Mouse (Mus musculus) mouse trophoblast stem cell (cell line): ENCODE data around the gene Tusc1.

Experiments used
- in situ Hi-C, 2 experiments: fragments of 300-500 bp; cut with MseI, MboI; formaldehyde crosslinking; loops; 2 replicates in 1 of 2; 3 replicates in 1 of 2; pipeline ENCODE4 v1.15.1; 2025

The Tusc1 gene

GRCm38 (mm10) chr4:93335118-93336003 lies at the start of gene Tusc1:
Gene Tusc1 (minus strand): TSS chr4:93335511.
- in situ Hi-C loops = no loop called here

- in situ Hi-C loops = no loop called here
Observed at GRCm38 (mm10) chr4:93352930-93353329, 17.6 kb upstream of the Tusc1 start.

GRCm38 (mm10) chr4:93344357-93344756 lies 9.0 kb upstream of the Tusc1 start:
- in situ Hi-C loops = no loop called here

GRCm38 (mm10) chr4:93341568-93341967 lies 6.3 kb upstream of the Tusc1 start:
- in situ Hi-C loops = no loop called here

GRCm38 (mm10) chr4:93337977-93338376 lies 2.7 kb upstream of the Tusc1 start:
- in situ Hi-C loops = no loop called here

GRCm38 (mm10) chr4:93334636-93335117 lies 634 bp downstream of the Tusc1 start:
- in situ Hi-C loops = no loop called here

GRCm38 (mm10) chr4:93307486-93307885 lies 27.8 kb downstream of the Tusc1 start:
- in situ Hi-C loops = no loop called here

- in situ Hi-C loops = no loop called here
Observed at GRCm38 (mm10) chr4:93286065-93286464, 49.2 kb downstream of the Tusc1 start.
